Mouse (Mus musculus): ENCODE measurements around the gene Pias4. TPM values are rescaled to one million over a fixed set of nuclear protein-coding genes. Genes with fewer than 3 reads are reported as not detected.
"Not testable (repeated sequence)": the region's sequence is repeated elsewhere in the genome, so short reads cannot be mapped to it uniquely, and the experiment has no call there.

Pias4 gene
- total RNA-seq, 2 experiments from 2014 or later, result 15.6 to 17.4 TPM

DNA sequence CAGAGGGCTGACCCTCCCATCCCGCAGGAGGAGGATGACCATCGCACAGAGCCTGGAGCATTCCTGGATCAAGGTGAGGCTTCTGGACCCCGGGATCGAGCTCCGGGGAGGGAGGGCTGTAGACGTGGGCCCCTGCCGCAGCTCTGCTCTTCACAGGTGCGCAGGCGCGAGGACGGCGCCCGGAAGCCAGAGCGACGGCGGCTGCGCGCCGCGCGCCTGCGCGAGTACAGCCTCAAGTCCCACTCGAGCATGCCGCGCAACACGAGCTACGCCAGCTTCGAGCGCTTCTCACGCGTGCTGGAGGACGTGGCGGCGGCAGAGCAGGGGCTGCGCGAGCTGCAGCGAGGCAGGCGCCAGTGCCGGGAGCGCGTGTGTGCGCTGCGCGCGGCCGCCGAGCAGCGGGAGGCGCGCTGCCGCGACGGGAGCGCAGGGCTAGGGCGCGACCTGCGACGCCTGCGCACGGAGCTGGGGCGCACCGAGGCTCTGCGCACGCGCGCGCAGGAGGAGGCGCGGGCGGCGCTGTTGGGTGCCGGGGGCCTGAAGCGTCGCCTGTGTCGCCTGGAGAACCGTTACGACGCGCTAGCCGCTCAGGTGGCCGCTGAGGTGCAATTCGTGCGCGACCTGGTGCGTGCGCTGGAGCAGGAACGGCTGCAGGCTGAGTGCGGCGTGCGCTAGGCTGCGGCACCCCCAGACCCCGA, 24.7 kb upstream of the Pias4 start:
- intact Hi-C loops (cut with DNase I), result no loop called here

DNA sequence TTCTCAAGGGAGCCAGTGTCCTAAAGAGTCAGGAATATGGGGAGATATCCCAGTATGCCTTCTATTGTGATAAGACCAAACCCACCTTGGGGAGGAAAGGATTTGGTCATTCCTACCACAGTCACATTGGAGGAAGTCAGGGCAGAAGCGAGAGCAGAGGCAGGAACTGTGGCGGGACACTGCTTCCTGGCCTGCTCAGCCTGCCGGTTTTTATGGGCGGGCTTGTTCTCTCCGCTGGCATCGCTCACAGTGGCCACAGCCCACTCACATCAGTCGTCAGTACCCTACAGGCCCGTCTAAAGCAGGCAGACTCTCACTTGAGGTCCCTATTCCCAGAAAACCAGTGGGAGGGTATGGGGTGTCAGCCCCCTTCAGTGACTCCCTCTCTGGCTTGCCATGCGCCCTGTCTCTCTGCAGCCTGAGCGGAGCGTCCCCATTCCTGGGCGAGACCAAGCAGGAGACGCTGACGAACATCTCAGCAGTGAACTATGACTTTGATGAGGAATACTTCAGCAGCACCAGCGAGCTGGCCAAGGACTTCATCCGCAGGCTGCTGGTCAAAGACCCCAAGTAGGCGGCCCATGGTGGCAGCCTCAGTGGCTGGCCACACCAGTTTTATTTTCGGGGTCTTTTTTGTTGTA, 23.7 kb upstream of the Pias4 start:
- intact Hi-C loops (cut with DNase I), result no loop called here
- no peak for DNase-seq (ENCODE audit: low spot score)

More for the DNA sequence above, 24.7 kb upstream of the Pias4 start:
- peak; percentile 79 for DNase-seq (ENCODE audit: low spot score)

DNA sequence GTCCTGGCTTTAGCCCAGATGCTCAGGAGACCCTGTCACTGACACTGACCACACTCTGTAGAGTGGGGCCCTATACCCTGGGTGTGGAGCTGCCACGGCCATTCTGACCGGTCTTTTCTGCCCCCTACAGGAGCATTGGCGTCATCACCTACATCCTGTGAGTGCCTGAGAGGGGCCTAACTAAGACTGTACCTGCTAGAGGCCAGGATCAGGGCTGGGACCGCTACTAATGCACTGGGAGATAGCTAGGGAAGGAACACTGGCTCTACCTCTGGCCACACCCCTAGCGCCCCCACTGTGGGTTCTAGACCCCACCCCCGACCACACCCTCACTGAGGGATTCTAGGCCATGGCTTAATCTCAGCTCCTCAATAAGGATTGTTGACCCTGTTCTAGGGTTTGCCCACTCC, 23.2 kb upstream of the Pias4 start:
- intact Hi-C loops (cut with DNase I), result no loop called here
- DNase-seq (ENCODE audit: low spot score), result no peak

DNA sequence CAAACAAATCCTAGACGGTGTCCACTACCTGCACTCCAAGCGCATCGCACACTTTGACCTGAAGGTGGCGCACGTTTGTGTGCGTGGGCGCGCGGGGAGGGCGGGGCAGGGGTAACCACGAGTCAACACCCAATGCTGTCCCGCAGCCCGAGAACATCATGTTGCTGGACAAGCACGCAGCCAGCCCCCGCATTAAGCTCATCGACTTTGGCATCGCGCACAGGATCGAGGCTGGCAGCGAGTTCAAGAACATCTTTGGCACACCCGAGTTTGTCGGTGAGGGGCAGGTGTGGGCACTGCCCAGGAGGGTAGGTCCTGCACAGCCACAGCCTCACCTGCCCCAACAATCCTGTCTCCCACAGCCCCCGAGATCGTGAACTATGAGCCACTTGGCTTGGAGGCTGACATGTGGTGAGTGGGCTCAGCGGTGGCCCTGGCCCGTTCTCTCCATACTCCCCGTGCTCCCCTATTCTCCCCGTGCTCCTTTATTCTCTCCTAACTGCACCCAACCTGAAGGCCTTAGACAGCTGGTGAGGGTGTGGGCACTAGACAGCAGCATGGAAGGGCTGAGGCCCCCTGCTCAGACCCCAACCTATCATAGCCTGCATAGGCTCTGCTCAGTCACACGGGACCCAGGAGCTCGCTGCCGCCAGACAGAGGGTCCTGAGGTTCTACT, 22.7 kb upstream of the Pias4 start:
- intact Hi-C loops (cut with DNase I), result no loop called here
- DNase-seq (ENCODE audit: low spot score), result no peak

DNA sequence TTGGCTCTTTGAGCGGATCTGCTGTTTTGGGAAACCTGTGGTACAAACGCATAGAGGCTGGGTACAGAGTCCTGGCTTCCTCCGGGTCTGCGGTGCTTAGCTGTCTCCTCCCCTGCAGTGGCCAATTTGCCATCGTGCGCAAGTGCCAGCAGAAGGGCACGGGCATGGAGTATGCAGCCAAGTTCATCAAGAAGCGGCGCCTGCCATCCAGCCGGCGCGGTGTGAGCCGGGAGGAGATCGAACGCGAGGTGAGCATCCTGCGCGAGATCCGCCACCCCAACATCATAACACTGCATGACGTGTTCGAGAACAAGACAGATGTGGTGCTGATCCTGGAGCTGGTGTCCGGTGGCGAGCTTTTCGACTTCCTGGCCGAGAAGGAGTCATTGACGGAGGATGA, 22.1 kb upstream of the Pias4 start:
- DNase-seq (ENCODE audit: low spot score), result no peak
- intact Hi-C loops (cut with DNase I), result no loop called here

DNA sequence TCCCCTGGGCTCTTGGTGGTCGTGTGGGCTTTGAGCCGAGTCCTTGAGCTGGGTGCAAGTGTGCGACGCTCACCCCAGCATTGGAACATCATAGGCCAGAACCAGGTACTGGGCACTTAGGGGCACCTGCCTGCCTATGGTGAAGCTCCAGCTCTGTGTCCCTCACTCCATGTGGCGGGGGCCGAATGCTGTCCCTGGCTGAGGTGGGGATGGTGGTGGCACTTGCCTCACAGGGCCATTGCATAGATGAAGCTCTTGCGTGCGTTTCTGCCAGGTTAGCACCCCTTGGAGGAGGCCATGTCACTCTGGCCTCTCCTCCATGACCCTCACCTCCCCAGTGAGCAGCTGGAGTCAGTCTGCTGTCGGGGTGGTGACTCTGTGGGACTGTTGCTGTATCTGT, 19.4 kb upstream of the Pias4 start:
- intact Hi-C loops (cut with DNase I), result no loop called here
- DNase-seq (ENCODE audit: low spot score), result no peak

DNA sequence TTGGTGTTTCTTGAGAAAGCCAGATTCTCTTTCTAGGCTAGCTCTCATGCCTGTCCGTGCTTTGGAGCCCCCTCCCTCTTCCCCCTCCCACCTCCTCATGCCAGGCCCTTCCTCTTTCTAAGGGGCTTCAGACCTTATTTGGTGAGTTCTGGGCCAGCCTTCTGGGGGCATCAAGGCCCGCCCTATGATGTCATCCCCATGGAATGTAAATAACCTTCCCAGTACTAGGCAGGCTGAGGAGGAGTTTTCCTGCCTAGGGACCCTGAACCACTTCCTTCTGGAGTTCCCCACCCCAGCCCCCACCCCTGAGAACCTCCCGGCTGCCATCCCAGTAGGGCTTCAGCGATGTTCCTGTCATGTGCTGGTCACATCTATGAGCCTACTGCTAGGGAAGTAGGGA, 17.0 kb upstream of the Pias4 start:
- DNase-seq (ENCODE audit: low spot score), result no peak
- intact Hi-C loops (cut with DNase I), result no loop called here

DNA sequence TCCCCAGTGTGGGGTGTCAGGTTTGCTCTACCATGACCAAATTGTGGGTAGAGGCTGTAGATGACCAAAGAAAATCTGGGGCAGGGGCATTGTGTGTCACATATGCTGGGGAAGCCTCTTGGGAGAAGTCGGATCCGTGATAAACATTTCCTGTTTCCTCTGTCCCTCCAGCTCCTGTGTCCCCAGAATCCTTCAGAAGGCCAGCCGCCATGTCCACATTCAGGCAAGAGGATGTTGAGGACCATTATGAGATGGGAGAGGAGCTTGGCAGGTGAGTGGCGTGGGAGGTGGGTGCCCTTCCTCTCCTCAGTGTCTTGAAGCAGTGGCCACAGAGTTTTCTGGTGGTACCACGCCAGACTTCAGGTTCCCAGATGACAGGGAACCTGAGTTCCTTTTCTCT, 16.1 kb upstream of the Pias4 start, which contains the start of gene 4930442H23Rik:
Gene 4930442H23Rik (minus strand): TSS at position 45 of the 400 bp plus-strand sequence.
- intact Hi-C loops (cut with DNase I), result no loop called here

DNA sequence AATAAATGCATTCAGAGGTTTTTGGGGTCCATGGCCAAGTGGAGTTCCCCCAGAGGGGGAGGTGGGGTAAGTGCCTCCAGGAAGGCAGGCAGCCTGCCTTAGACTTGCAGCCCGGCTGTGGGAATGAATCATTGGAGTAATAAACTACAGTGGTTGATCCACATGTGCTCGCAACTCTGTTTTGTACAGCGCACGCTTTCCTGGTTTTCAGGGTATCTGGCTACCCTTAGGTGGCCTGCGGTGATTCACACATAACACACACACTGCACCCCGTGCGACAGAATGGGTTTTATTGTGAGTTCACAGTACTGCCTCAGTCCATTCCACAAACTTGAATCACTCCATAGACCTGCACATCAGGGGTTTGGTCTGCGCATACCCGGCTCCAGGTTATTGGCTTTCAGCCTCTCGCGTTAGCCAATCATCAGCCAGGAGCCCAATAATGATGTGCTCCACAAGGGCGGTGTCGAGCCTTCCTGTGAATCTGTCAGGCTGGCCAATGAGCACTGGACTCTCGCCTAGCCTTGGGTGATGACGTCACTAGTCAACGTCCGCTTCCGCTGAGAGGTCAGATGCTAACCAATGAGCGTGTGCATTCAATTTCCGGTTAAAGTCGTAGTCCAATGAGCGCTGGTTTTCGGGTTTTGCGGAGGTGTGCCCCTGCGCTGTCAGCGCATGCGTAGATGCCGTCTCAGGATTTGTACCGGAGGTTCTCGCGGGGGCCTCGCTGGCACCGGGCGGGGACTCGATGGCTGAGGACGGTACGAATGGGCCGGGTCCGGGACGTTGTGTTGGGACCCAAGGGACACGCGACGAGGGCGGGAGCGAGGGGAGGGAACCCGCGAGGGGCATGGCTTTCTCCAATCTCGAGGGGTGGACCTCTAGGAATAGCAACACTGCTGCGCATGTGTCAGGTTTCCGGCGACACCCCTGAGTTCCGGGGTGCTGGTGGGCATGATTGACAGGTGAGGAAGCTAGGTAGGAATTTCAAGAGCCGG, 14.9 kb upstream of the Pias4 start, which contains the start of gene Dapk3:
Gene Dapk3 (plus strand): TSS at position 670 of the 998 bp plus-strand sequence.
- peak; percentile 96 for DNase-seq (ENCODE audit: low spot score)
- intact Hi-C loops (cut with DNase I), result no loop called here

More for the DNA sequence above, 16.1 kb upstream of the Pias4 start, which contains the start of gene 4930442H23Rik:
- DNase-seq (ENCODE audit: low spot score), result no peak

DNA sequence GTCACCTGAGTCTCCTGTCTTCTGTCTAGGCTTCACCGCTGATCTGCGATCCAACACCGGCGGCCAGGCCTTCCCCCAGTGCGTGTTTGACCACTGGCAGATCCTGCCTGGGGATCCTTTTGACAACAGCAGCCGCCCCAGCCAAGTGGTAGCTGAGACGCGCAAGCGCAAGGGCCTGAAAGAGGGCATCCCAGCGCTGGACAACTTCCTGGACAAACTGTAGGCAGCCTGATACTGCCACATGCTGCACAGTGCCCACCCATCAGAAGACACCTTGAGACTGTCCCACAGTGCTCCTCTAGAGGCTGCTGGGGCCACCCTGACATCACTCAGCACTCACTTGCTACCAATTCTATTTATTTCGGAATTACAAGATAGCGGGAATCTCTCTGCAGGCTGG, 14.1 kb upstream of the Pias4 start:
- DNase-seq (ENCODE audit: low spot score); intact Hi-C loops (cut with DNase I): not testable (repeated sequence)

DNA sequence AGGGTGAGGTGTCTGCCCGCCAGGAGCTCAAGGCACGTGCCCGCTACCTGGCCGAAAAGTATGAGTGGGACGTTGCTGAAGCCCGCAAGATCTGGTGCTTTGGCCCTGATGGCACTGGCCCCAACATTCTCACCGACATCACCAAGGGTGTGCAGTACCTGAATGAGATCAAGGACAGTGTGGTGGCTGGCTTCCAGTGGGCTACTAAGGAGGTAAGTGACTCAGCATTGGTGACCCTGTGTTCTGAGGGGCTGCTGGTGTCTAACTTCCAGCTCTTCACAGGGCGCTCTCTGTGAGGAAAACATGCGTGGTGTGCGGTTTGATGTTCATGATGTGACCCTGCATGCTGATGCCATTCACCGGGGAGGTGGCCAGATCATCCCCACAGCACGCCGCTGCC, 13.2 kb upstream of the Pias4 start:
- DNase-seq (ENCODE audit: low spot score), result no peak
- intact Hi-C loops (cut with DNase I), result no loop called here

DNA sequence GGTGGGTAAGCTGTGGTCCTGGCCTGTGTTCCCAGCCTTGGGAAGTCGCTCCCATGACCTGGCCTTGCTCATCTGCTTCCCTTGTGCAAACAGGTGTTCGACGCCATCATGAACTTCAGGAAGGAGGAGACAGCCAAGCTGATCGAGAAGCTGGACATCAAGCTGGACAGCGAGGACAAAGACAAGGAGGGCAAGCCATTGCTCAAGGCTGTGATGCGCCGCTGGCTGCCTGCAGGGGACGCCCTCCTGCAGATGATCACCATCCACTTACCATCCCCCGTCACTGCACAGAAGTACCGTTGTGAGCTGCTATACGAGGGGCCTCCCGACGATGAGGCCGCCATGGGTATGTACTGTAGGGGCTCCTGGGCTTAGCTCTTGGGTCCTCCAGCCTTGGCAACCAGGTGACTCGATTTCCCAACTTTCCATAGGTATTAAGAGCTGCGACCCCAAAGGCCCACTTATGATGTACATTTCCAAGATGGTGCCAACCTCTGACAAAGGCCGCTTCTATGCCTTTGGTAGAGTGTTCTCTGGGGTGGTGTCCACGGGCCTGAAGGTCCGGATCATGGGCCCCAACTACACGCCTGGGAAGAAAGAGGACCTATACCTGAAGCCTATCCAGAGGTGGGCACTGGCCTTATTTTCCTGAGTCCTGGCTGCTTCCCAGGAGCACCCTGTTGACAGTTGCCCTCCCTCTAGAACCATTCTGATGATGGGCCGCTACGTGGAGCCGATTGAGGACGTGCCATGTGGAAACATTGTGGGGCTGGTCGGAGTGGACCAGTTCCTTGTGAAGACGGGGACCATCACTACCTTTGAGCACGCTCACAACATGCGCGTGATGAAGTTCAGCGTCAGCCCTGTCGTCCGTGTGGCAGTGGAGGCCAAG, 12.0 kb upstream of the Pias4 start:
- intact Hi-C loops (cut with DNase I), result loop anchor here (5.0 kb wide), 1 partner anchor 162 kb away; no protein-coding TSS in a partner anchor
- DNase-seq (ENCODE audit: low spot score), result no peak

DNA sequence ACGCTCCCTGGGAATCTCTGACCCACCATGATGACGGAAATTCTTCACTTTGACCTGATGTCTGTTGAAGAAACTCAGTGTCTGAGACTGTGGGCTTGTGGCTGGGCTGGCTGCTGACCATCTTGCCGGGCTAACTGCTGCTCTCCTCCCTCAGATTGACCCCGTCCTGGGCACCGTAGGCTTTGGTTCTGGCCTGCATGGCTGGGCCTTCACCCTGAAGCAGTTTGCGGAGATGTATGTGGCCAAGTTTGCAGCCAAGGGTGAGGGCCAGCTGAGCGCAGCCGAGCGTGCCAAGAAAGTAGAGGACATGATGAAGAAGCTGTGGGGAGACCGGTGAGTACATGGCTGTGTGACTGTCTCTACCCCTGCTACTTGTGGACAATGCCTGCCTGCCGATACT, 11.2 kb upstream of the Pias4 start:
- no peak for DNase-seq (ENCODE audit: low spot score)
- intact Hi-C loops (cut with DNase I), result loop anchor here (5.0 kb wide), 1 partner anchor 162 kb away; no protein-coding TSS in a partner anchor

DNA sequence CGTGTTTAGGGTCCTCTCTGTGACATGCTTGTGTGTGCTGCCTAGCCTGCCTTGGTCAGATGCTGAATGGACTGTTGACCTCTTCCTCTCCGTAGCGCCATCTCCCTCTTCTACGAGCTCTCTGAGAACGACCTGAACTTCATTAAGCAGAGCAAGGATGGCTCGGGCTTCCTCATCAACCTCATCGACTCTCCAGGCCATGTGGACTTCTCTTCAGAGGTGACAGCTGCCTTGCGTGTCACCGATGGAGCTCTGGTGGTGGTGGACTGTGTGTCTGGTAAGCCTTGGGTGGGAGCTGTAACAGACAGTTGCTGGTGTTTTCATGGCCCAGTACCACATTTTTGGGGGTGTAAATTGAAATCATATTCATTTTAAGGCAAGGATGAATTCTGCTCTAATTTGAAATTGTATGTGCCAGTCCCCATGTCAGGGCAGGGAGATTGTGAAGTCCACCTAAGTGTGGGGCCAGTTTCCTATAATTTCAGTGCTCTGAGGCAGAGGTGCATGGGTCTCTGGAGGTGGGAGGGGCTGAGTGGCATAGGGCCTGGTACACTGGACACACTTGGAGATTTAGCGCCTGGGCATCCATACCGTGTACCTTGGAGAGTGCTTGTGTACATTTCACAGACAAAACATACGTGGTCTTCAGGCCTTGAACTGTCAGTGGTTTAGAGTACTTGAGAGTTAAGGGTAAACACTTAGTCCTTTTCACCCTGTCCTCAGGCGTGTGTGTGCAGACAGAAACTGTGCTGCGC, 10.4 kb upstream of the Pias4 start:
- intact Hi-C loops (cut with DNase I), result loop anchor here (5.0 kb wide), 1 partner anchor 161 kb away; no protein-coding TSS in a partner anchor
- no peak for DNase-seq (ENCODE audit: low spot score)

DNA sequence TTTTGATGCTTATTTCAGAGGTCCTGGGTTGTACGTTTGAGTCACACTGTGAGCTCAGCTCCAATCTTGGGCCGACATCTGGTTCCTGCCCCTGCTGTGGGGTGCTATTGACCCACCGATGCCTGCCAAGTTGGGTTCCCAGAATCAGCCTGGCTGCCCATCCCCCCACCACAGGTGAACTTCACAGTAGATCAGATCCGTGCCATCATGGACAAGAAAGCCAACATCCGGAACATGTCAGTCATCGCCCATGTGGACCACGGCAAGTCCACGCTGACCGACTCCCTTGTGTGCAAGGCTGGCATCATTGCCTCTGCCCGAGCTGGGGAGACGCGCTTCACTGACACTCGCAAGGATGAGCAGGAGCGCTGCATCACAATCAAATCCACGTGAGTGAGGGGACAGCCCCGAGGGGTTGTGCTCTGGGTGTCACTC, 9.8 kb upstream of the Pias4 start:
- intact Hi-C loops (cut with DNase I), result loop anchor here (5.0 kb wide), 1 partner anchor 160 kb away; no protein-coding TSS in a partner anchor
- DNase-seq (ENCODE audit: low spot score), result no peak

DNA sequence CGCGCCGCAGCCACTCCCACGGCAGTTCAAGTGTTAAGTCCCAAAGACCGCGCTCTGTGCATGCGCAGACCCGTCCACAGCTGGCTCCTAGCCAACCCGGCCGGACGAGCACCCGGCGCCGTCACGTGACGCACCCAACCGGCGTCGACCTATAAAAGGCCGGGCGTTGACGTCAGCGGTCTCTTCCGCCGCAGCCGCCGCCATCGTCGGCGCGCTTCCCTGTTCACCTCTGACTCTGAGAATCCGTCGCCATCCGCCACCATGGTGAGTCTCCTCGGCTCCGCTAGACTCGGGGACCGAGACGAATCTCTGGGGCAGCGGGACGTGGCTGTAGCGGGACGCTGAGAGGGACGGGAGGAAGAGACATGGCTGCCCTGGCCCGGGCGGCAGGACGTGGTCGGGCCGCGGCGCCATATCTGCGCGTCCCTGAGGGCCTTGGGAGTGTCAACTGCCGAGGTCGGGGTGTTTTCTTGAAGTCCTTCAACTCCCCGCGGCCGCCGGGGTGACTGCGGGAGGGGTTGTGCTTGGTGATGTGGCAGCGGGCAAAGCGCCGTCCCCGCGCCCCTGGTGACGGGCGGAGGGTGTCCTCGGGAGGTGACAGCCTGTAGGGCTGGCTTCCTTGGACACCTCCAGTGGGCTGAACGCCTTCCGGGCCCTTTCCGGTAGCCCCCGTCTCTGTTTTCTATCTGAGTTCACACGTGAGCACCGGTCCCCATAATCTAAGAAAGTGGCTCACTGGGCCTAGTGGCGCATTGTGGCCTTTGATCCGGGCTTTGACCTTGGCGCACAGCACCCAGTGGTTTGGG, 8.9 kb upstream of the Pias4 start, which contains the start of gene Eef2:
Gene Eef2 (plus strand): TSS at position 166 of the 806 bp plus-strand sequence.
- intact Hi-C loops (cut with DNase I), result loop anchor here (5.0 kb wide), 1 partner anchor 159 kb away; no protein-coding TSS in a partner anchor
- peak; percentile 97 for DNase-seq (ENCODE audit: low spot score)

Data from heart, postnatal 25 days (tissue).